Mouse (Mus musculus): ENCODE data around the gene Zfp648. TPM values are rescaled to one million over a fixed set of nuclear protein-coding genes. Genes with fewer than 3 reads are reported as not detected.

Zfp648 gene
- polyA plus RNA-seq, 1 experiment from 2014 or later = not detected

DNA sequence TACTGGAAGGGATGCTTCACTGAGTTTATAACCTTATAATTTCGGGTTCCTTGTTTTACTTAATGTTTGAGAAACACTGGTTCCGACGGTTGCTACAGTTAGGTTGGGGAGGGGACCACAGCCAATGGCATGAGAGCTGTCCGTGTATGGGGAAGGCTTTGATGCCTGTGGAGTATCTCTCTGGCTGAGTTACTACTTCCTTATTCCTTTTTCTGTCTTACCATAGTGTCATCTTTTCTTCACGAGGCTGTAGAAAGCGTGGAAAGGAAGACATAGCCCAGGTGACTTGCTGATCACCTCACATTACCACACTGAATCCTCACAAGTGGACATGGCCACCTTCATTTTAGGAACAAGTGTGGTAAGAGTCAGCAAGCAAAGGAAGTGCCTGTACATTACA, 32.0 kb downstream of the Zfp648 start:
- Histone ChIP-seq H3K36me3 (no peaks in the 10 kb centered on the region), H3K27ac (replicated peaks) (no peak overlapping the region), H3K27me3 (ENCODE audit: low read depth, poor library complexity, severe bottlenecking) (no peaks in the 10 kb centered on the region), H3K4me1 (no peaks in the 10 kb centered on the region), H3K4me3 (no peak overlapping the region), H3K9me3 (replicated peaks) (no peaks in the 10 kb centered on the region)
- WGBS = 80% methylated on average over 6 of the region's 6 CpGs
- no peak for DNase-seq (ENCODE audit: low spot score)

DNA sequence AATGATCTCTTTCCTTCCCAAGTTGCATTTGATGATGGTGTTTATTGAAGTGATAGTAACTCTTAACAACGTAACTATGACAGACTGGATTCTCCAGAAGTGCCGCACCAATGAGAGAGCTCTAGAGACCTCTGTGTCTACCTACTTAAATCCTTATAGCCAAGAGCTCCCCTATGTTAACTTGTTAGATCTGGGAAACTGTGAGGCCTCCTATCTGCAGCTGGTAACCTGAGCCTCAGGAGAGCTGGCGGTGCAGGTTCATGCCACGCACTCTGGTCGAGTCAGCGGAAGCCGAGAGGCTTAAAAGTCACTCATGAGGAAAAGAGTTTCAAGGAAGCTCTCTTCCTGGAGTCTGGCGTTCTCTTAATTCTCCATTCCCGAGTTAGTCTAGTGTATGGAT, 33.8 kb downstream of the Zfp648 start:
- 91% methylated on average over 9 of the region's 9 CpGs for WGBS
- Histone ChIP-seq H3K9me3 (replicated peaks) (no peaks in the 10 kb centered on the region), H3K4me3 (no peak overlapping the region), H3K27ac (replicated peaks) (no peak overlapping the region), H3K27me3 (ENCODE audit: low read depth, poor library complexity, severe bottlenecking) (no peaks in the 10 kb centered on the region), H3K36me3 (no peaks in the 10 kb centered on the region), H3K4me1 (no peaks in the 10 kb centered on the region)
- DNase-seq (ENCODE audit: low spot score) = no peak

DNA sequence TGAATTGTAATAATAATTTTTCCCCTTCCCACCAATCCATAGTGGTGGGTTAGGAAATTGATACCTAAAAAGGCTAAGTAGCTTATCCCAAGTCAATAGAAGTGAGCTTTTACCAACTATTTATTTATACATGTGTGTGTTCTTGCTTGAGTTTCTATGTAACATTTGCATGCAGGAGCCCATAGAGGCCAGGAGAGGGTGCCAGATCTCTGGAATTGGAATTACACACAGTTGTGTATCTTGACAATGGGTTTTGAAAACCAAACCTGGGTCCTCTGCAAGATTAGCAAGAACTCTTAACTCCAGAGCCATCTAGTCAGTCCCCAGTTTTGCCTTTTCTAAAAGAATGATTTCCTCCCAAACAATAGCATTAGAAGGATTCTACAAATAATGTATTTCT, 37.9 kb downstream of the Zfp648 start:
- DNase-seq (ENCODE audit: low spot score) = no peak
- H3K9me3 ChIP-seq (replicated peaks) = no peaks in the 10 kb centered on the region

DNA sequence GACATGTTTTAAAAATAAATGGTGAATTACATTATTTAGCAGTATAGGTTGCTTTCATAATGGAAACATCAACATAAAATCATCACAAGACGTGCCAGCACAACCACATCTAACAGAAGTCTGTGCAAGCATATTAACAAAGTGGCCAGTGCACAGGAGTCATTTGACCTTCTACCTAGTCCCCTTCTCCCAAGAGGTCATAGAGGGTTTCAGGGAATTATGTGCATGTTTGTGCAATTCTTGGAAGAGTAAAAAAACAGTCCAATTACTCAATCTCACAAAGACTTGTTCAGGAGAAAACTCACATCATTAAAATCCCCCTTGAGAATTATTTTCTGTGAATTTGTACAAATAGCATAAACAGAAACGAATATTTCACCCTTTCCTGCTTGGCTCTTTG, 50.2 kb downstream of the Zfp648 start:
- H3K36me3 ChIP-seq = no peaks in the 10 kb centered on the region
- H3K27ac ChIP-seq (replicated peaks) = no peak overlapping the region
- H3K4me3 ChIP-seq = no peak overlapping the region
- no peak for DNase-seq (ENCODE audit: low spot score)
- WGBS = 84% methylated on average over 2 of the region's 2 CpGs
- H3K27me3 ChIP-seq (ENCODE audit: low read depth, poor library complexity, severe bottlenecking) = no peaks in the 10 kb centered on the region
- no peaks in the 10 kb centered on the region for H3K4me1 ChIP-seq
- no peaks in the 10 kb centered on the region for H3K9me3 ChIP-seq (replicated peaks)

More for the DNA sequence above, 37.9 kb downstream of the Zfp648 start:
- Histone ChIP-seq H3K4me1 (no peaks in the 10 kb centered on the region), H3K4me3 (no peak overlapping the region), H3K27ac (replicated peaks) (no peak overlapping the region), H3K36me3 (no peaks in the 10 kb centered on the region), H3K27me3 (ENCODE audit: low read depth, poor library complexity, severe bottlenecking) (no peaks in the 10 kb centered on the region)

DNA sequence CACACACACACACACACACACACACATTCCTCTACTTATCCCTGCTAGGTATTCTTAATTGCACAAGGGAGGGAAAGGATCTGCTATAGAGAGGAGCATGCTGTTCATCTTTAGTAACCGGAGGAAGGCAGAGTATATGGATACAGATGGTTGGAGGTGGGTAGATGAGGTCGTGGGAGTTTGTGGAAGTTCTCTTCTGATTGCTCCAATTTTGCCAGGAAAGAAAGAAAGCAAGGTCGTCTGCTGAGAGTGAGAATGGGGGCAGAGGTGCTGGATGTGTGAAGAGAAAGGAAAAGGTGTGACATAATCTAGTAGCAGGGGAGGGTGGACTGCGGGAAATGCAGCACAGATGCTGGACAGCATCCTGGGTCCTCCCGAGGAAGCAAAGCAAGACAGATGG, 51.8 kb downstream of the Zfp648 start:
- no peak for DNase-seq (ENCODE audit: low spot score)
- no peaks in the 10 kb centered on the region for H3K27me3 ChIP-seq (ENCODE audit: low read depth, poor library complexity, severe bottlenecking)
- H3K4me3 ChIP-seq = no peak overlapping the region
- WGBS = 78% methylated on average over 5 of the region's 5 CpGs
- H3K27ac ChIP-seq (replicated peaks) = no peak overlapping the region
- no peaks in the 10 kb centered on the region for H3K36me3 ChIP-seq
- no peaks in the 10 kb centered on the region for H3K4me1 ChIP-seq
- no peaks in the 10 kb centered on the region for H3K9me3 ChIP-seq (replicated peaks)

All from midbrain, embryonic 10.5 days (tissue).